Mouse (Mus musculus) right cerebral cortex, adult 18-20 months (tissue): ENCODE results near the gene P4ha1.
"Not testable (repeated sequence)": the region's sequence is repeated elsewhere in the genome, so short reads cannot be mapped to it uniquely, and the experiment has no call there.

Experiments
- DNase-seq: peaks from one replicate; pipeline ENCODE4 v3.0.0; 2022; ENCODE audit warnings: mixed read lengths

P4ha1 gene

DNA sequence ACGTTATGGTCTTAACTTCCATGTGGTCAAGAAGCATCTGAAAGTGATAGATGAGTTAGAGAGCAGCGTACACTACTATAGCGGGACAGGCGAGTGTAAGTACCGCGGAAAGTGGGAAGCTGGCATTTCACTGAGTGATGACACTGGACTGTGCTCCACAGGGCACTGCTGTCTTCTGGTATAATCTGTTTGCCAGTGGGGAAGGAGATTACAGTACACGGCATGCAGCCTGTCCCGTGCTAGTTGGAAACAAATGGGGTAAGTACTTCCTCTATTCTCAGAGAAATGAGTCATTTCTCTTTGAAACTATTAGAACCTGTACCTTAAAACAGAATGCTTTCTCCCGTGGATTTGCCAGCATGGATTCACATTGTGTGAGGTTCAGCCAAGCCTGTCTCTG, 46.3 kb downstream of the P4ha1 start:
- DNase-seq, result no peak

DNA sequence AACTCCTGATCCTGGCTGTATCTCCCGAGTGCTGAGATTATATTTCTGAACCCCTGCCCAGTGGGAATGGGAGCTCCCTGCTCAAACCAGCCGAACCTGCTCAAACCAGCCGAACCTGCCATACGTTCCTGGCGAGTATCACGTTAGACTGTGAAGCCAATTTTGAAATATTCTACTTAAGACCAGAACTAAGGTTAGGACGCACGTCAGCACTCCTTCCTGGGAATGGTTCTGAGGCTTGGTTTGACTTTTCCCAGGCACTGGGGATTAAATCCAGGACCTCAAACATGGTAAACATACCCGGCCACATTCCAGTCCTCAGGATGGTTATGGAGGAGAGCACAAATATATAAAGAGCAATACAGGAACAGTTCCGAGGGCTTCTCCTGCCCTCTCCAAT, 54.8 kb downstream of the P4ha1 start:
- DNase-seq, result no peak

DNA sequence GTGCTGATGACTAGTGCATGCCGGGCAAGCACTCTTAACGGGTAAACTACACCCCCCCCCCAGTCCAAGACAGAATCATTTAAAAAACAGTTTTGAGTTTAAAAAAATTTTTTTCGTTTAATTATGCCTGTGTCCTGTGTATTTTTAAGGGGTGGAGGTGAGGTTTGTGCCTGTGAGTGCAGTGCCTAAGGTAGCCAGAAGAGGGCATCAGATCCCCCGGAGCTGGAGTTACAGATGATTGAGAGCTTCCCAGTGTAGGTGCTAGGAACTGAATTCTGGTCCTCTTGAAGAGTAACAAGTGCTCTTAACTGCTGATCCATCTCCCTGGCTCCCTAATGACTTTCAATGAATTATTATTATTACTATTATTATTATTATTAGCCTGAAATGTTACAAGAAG, 55.6 kb downstream of the P4ha1 start:
- no peak for DNase-seq

DNA sequence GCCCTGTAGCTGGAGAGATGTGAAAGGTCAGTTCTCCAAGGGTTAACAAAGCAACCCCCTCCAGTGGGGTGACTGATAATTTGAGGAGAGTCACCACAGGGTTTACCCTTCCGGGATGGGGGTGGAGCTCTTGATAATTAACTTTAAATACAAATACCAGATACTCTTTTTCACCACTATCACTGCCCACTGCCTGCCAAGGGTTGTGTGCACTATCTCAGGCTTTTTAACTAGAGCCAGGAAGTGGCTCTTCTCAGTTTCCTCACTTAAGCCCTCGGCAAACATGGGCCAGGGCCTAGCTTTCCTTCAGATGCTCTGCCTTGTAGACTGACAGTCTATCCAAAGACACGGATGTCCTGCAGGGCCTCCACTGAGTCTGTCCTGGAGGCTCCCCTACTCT, 56.8 kb downstream of the P4ha1 start:
- no peak for DNase-seq

DNA sequence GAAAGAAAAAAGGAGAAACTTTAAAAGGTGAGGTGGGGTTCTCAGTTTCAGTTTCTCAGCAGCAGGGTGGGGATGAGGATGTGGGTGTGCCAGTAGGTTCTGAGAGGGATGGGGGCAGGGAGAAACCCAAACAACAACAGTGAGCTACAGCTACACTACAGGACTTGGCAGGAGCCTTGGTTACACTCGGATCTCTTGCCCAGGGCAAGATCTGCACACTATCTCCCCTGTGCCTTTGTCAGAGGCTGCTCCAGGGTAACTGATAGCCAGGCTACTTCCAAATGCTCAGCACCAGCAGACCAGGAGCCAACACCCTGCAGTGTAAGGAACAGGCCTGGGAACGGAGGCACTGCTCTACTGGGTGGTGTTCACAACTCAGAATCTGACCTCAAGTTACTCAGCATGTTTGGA, 57.3 kb downstream of the P4ha1 start:
- no peak for DNase-seq

DNA sequence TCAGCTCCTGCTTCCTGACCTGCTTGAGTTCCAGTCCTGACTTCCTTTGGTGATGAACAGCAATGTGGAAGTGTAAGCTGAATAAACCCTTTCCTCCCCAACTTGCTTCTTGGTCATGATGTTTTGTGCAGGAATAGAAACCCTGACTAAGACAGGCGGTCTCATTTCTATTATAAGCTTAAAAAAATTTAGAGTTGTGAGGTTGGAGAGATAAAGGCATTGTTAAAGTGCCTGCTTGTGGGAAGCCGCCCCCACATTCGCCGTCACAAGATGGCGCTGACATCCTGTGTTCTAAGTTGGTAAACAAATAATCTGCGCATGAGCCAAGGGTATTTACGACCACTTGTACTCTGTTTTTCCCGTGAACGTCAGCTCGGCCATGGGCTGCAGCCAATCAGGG, 58.5 kb downstream of the P4ha1 start:
- DNase-seq, result not testable (repeated sequence)

DNA sequence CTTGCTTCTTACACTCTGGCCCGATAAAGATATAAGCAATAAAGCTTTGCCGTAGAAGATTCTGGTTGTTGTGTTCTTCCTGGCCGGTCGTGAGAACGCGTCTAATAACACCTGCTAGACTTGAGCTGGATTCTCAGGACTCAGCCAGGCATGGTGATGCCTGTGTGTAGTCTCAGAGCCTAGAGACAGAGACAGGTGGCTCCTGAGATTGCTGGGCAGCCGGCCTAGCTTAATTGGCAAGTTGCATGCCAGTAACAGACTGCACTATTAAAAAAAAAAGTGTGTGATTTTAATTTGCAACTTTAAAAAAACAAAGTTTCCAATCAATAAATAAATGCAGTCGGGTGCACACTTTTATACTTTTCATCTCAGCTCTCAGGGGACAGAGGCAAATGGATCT, 63.9 kb downstream of the P4ha1 start:
- DNase-seq, result no peak

DNA sequence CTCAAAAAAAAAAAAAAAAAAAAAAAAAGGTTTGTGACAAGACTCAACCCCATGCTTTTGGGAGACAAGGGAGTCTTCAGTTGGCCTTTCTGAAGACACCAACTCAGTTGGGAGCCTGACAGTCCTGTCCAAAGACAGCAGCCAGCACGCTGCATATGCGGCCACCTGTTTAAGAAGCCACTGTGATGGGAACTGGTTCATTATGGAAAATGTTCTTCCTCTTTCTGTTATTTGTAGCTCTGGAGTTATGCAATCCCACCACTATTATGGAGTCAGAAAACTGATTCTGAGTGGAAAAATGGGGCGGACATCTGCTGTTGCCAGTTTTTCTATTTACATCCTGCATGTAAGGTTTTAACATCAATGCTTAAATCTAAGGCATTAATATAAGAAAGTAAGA, 66.6 kb downstream of the P4ha1 start:
- DNase-seq, result peak; percentile 29

DNA sequence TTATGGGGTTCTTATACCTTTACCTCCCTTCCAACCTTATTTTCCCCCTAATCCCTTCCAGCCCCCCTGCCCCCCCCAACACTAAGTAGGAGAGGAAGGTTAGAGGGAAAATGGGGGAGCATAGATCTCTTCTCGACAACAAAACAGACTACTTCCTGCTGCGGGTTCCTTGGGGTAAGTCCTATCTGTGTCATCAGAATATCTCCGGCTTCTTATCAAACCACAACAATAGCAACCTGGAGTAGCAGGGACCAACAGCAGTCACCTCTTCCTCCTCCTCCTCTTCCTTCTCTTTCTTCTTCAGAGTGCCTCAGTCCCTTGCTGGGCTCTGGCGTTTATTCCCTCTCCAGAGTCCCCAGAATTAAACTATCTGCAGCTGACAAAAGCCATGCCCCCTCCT, 68.8 kb downstream of the P4ha1 start:
- DNase-seq, result no peak

DNA sequence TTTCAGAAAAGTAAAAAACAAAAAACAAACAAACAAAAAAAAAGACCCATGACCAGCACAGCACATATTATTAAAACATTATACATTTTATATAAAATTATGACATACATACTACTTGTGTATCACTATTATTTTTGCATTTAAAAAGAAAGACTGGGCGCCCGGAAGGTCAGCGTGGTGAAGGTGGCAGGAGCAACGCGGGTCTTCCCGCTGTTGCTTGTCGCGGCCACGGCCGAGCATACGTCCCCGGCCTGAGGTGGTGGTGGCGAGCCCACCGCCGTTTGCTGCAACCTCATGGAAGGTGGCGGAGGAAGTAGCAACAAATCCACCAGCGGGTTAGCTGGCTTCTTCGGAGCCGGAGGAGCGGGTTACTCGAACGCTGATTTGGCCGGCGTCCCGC, 72.4 kb downstream of the P4ha1 start, which contains the start of gene Gm10273:
Gm10273 (plus strand) TSS at position 172 of the 400 bp plus-strand sequence.
- DNase-seq, result not testable (repeated sequence)

DNA sequence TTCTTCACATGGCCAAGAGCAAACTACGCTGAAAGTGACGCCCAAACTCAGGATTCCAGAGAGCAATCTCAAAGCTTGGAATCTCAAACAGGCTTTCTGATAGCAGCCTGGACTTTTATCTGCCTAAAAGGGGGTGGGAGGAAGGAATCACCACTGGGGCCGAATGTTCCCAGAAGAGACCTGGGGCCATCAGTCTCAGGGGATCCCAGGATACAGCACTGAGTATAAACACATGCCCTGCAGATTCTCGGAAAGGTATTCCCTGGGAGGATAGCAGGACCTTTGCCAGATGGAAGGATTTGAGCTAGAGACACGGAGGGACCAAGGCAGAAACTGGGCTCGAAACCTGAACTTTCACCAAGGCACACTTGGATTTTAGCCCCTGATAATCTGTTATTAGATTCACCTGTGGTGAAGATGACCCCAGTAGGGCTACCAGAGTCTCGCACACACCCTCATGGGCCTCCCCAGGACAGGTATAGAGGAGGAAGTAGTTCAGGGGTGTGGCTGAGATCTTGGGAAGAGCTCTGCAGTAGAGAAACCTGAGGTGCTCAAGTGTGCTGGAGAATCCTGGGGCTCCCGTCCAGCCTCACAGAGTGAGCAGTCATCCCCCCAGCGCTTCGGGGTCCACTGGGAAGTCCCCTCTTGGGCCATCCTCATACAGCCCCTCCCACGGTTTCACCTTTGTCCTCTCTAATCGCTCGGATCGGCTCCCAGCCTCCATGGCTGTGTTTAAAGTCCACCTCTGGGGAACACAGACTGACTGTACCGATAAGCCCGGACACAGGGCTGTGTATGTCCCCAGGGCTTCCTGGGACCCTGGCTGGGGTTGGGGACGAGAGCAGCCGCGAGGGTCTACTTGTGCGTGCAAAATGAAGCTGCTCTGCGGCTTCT, 80.0 kb downstream of the P4ha1 start, which contains the start of gene Pla2g12b:
Pla2g12b (plus strand) TSS at position 762 of the 894 bp plus-strand sequence.
- DNase-seq, result no peak

DNA sequence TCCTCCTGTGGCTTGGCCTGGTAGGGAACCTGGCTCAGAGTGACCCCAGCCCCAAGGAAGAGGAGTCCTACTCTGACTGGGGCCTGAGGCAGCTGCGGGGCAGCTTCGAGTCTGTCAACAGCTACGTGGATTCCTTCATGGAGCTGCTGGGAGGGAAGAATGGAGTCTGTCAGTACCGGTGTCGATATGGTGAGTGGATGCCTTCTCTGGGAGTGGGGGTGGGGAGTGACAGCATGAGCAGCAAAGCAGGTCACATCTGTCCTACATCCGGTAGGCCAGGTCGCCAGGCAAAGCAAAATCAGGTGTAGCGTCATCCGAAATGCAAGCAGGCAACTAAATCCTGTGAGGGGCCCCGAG, 80.7 kb downstream of the P4ha1 start:
- no peak for DNase-seq

DNA sequence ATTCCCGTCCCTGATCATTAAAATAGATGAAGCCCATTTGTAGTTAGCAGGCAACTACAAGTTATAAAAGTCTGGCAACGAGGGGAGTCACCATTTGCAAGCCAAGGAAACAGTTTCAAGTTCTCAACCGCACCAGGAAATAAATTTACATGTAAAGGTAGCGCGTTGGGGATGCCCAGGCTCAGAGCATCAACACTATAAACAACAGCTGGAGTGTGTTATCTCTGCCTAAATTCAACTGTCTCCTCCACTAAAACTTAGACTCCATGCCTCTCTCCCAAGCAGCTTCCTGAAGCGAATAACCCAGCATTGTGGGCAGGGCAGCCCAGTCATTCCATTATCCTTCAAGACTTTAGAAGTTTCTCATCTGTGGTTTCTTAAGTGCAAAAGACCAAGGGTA, 85.4 kb downstream of the P4ha1 start:
- no peak for DNase-seq

DNA sequence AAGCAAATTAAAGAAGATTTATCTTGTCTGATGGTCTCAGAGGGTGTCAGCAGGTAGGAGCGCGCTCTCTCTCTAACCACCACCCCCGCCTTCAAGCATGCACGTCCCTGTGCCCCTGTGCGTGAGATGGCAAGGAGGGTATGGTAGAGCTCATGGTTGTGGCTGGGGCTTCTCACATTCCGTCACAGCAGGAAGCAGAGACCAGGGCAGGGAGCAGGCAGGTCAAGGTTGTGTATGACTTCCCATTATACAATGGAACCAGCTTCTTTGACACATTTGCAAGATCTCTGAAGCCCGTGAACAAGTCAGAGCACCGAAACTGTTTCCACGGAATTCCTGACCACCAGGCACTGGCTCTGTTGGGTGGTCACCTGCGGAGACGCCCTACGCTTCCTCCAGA, 87.2 kb downstream of the P4ha1 start:
- no peak for DNase-seq

DNA sequence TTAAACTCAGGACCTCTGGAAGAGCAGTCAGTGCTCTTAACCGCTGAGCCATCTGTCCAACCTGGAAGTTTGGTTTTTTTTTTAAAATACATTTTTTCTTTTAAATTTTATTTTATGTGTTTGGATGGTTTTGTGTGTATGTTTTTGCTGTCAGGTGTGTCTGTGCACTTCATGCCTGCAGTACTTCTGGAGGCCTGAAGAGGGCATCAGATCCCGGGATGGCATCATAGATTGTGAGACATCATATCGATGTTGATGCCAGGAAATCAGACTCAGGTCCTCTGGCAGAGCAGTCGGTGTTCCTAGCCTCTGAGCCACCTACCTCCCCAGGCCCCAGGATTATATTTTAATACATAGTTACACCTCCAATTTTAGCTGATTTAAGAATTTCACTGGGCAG, 90.6 kb downstream of the P4ha1 start:
- DNase-seq, result no peak

DNA sequence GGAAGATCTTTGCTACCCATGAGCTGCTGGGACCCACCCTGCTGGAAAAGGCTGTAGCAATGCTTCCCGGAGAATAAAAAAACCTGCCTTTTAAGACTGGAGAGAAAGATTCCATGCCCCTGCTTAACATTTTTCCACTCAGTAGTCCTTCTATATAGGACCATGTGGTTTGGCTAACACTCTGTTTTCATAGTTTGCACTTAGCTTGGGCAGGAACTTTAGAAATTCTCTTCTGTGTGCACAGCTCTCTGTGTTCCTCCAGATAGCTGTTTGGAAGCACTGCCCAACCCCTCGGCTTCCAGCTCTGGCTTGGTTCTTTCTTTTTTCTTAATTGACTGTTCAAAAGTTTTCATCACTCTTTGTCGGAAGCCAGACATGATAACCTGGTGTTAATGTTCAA, 93.5 kb downstream of the P4ha1 start:
- no peak for DNase-seq

DNA sequence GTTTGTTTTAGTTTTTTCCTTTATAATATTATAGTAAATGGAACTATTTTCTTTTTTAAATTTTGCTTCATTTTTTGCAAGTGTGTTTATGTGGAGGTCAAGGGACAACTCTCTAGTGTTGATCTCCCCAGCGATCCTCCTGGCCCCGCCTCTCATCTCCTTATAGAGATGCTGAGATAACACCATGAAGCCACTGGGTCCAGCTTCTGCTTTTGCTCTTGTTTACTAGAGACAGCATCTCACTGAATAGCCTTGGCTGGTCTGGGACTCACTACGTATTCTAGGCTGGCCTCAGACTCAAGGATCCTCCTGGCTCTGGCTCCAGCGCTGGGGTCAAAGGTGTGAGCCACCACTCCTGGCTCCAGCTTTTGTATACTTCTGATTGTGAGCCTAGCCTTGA, 96.4 kb downstream of the P4ha1 start:
- no peak for DNase-seq
